Mouse (Mus musculus) lung, postnatal 36 days (tissue): ENCODE results near the gene Vmn1r183.
"Not testable (repeated sequence)": the region's sequence is repeated elsewhere in the genome, so short reads cannot be mapped to it uniquely, and the experiment has no call there.

ENCODE experiments used
- DNase-seq: peaks from one replicate; pipeline ENCODE4 v3.0.0; 2022; ENCODE audit warnings: mixed read lengths

Vmn1r183 gene

GRCm38 (mm10) chr7:24052660-24053304 lies at the start of gene Vmn1r183:
Gene Vmn1r183, plus strand, starts transcription at chr7:24053254.
- DNase-seq: no peak

DNA sequence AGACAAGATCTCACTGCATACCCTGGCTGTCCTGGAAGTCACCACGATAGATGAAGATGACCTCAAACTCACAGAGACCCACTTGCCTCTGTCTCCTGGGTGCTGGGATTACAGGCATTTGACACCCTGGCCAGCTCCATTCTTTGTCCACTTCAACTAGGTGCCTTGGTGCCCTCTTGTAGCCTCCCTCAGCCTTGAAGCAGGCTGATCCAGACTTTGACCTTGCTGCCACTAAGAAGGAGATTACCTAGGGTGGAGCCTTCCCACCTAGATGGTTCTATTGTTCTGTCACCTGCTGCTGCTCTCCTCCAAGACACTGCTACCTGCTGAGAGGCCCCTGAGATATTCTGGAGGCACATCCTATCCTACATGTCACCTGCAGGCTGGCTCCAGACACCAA lies 21.4 kb downstream of the Vmn1r183 start:
- DNase-seq: not testable (repeated sequence)

DNA sequence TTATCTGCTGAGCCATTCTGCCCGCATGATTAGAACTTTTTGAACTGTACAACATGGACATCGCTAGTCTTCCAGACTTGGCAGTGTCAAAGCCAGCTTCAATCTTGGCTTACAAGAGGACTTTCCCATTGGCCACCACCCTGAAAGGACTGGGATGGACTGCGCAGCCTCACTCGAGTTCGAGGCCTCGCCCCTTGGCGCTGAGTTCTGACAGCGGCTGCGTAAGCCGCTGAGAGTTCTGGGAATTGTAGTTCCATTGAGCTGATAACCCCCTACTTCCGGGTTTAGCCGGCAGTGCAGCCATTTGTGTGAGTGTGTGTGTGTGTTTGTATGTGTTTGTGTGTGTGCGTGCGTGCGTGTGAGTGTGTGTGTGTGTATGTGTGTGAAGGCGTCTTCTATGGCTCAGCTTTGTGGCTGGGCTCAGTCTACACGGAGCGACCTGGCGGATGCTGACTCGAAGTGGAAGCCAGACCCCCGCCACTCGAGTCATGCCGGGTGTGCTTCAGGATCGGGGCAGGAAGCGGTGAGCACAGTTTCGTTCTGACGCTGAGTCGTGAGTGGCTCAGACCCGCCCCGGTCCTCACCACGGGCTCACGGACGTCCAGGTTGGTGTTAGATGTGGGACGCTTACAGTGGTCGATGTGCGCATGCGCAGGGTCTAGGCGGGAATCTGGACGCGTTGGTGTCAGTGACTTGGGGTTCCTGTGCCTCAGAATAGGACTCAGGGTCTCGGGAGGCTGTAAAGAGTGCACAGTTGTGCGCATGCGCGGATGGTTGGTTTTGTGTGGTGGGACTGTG lies 28.8 kb downstream of the Vmn1r183 start, which contains the start of gene Zfp180:
Zfp180 (plus strand) TSS at position 291 of the 798 bp plus-strand sequence.
- peak; percentile 98 for DNase-seq

- no peak for DNase-seq
These were observed 29.6 kb downstream of the Vmn1r183 start for GRCm38 (mm10) chr7:24082457-24083235.

- DNase-seq: no peak
These were observed 33.8 kb downstream of the Vmn1r183 start for GRCm38 (mm10) chr7:24086871-24087270.

- no peak for DNase-seq
These were observed 34.6 kb downstream of the Vmn1r183 start for GRCm38 (mm10) chr7:24087485-24088125.

- DNase-seq: no peak
These were observed 51.3 kb downstream of the Vmn1r183 start for GRCm38 (mm10) chr7:24104403-24104802.

DNA sequence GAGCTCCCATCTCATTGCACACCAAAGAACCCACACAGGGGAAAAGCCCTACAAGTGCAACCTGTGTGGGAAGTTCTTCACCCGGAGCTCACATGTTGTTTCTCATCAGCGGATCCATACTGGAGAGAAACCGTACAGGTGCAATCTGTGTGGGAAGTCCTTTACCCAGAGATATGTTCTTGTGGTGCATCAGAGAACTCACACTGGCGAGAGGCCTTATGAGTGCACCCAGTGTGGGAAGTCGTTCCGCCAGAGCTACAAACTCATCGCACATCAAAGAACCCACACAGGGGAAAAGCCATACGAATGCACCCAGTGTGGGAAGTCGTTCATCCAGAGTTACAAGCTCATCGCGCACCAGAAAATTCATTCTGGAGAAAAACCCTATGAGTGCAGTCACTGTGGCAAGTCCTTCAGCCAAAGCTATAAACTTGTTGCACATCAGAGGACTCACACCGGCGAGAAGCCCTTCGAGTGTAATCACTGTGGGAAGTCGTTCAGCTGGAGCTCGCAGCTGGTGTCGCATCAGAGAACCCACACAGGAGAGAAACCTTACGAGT lies 52.2 kb downstream of the Vmn1r183 start:
- no peak for DNase-seq

DNA sequence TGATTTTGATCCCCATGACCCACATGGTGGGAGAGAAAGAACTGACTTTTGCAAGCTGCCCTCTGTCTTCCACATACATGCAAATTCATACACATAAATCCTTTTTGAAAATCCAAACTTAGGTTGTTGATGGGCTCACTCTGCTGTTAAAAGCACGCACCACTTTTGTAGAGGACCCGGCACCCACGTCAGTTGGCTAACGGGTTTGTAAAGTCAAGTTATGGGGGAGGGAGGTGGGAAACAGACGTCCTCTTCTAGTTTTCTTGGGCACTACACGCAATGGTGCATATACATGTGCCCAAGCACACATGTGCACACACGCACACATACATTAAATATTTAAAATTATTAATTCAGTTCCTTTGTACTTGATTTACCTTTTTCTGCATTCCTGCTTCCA lies 57.8 kb downstream of the Vmn1r183 start:
- no peak for DNase-seq

DNA sequence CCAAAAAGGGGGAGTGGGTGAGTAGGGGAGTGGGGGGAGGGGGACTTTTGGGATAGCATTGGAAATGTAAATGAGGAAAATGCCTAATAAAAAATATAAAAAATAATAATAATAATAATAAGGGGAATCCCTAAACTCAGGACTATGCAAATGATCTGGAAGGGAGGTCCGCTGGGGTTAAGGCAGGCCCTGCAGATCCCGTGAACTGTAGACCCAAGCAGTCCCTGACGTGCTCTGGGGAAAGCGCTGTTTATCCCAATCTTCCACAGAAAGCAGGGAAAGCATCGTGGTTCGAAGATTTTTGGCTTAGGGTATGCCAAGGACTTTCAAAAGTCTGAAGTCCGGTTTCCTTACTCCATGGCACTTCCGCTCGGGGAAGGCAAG lies 58.7 kb downstream of the Vmn1r183 start:
- no peak for DNase-seq

DNA sequence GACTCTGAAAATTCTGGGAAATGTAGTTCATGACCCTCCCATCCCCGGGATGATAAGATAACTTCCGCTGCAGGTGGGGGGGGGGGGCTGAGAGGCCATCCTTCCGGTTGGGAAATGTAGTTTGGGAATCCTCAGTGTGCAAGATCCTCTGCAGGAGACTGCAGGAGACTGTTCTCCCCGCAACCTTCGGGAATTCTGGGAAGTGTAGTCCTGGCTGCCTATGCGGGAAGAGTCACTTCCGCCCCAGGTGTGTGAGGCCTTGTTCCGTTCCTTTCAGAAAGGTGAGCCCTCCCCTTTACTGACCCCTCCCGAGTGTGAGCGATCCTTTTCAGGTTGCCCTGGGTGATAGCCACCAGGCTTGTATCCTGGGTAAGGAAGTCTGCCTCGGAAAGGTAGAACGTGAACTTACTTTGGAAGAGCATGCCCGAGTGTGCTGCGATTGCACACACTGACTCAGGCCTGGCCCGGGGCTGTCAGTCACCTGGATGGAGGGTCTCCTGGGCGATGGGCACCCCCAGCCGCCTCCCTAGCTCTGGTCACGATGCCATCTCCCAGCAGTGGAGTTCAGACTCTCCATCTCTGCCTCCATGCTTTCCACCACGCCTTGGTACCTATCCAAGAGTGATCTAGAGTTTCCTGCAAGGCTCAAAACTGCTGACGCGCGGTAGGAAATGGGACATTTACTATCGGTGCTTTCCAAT lies 59.3 kb downstream of the Vmn1r183 start, which contains the start of gene Zfp112:
Zfp112 (plus strand) TSS at position 159 of the 701 bp plus-strand sequence.
- DNase-seq: peak; percentile 90

DNA sequence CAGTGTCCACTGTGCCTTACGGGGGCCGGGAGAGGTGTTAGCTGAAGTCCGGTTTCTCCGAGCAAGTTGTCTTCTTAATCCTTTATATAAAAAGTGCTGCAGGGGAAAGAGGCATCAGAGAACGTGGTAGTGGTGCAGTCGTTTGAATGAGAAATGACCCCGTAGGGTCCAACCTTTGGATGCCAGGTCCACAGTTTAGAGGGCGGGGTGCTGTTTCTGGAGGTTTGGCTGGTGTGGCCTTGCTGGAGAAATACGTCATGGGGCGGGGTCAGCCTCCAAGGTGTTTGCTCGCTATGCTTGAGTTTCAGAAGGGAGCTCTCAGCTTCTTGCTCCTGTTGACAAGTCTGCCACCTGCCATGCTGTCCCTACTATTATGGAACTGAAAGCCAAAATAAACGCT lies 59.9 kb downstream of the Vmn1r183 start:
- peak; percentile 85 for DNase-seq
